Mouse (Mus musculus): ENCODE measurements around the gene Srpk3.

DNA sequence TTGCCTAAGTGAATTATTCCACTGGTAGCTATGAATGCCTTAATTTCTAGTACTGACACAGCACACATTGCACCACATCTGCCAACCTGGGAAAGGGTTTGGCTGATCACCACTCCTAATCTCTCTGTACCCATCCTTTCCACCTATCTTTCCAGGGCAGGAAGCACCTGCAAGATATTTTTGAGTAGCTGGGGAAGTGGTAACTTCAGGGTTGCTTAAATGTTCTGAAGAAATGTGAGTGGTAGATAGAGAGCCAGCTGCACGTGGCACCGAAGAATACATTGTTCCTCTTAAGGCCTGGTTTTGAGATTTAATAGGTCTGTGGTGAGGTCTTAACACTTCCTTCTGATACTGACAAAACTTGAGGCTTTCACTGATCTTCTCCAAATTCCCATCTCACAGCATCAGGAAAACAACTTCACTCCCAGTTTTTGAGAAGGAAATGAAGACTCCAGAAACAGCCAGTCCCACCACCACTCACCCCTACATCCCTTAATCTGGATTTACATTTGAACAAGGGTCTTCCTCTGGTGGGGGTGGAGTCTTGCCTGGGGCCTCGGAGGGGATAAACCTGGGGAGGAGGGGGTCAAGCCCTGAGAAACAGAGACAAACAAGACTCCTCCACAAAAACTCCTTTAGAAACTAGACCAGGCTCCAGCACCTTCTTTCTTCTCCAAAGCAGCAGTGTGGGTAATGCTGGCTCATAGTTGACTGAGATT lies 42.5 kb downstream of the Srpk3 start:
- no peak for TF ChIP-seq CTCF (IDR thresholded peaks at IDR 0.05)
- no peak for TF ChIP-seq EP300 (IDR thresholded peaks at IDR 0.05)
